Mouse (Mus musculus): Measurements from ENCODE around the gene Srp68.

DNA sequence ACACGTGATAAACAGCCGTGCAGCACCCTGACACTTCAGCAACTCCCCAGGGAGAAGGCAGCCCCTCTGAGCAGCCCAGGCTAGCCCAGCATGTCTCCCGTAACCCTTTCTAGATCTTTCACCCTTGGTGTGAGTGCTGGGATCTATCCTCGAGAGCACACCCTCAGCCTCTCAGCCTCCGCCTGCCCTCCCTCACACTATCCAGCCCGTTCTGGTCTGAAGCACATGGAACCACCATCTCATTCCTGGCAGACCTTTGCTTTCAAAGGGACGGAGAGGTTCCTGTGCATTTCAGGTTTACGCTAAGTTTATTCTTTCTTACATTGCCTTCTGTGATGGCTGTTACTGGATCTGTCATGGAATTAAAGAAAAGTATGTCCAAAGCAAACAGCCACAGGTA is 29.4 kb downstream of the Srp68 start:
- TF ChIP-seq CTCF (IDR thresholded peaks at IDR 0.05; ENCODE audit: low read depth) = no peak
- TF ChIP-seq EP300 (optimal IDR thresholded peaks at IDR 0.05) = no peak

Measured in stomach, postnatal 0 days (tissue).